Mouse (Mus musculus) forebrain, embryonic 11.5 days (tissue): ENCODE data around the gene Gal3st2b. TPM values are rescaled to one million over a fixed set of nuclear protein-coding genes. Genes with fewer than 3 reads are reported as not detected.
"Not testable (repeated sequence)": the region's sequence is repeated elsewhere in the genome, so short reads cannot be mapped to it uniquely, and the experiment has no call there.

Source experiments
- ATAC-seq: fragments of 200-750 bp; cut with Nextera tagmentation; replicated peaks from 2 replicates; pipeline ENCODE4 v1.8.0; 2017; ENCODE audit warnings: moderate TSS enrichment; ENCODE audit not compliant: low FRiP score
- DNase-seq: peaks from one replicate; pipeline ENCODE4 v3.0.0-alpha.2; 2017; ENCODE audit warnings: low spot score
- H3K27ac ChIP-seq: fragments of 300-500 bp; sonication (generic); 2 replicates; pipeline ENCODE4 v1.5.1; 2014; ENCODE audit warnings: low read depth, low read length
- H3K27me3 ChIP-seq: fragments of 300-500 bp; sonication (generic); 2 replicates; pipeline ENCODE4 v1.6.1; 2014; ENCODE audit warnings: mild to moderate bottlenecking, low read length, mixed read lengths; ENCODE audit not compliant: control insufficient read depth, insufficient read depth
- H3K36me3 ChIP-seq: fragments of 300-500 bp; sonication (generic); 2 replicates; pipeline ENCODE4 v1.6.1; 2014; ENCODE audit warnings: mild to moderate bottlenecking, low read length, moderate library complexity, mixed read lengths; ENCODE audit not compliant: control insufficient read depth, insufficient read depth
- H3K4me1 ChIP-seq: fragments of 300-500 bp; sonication (generic); replicated peaks from 2 replicates; pipeline ENCODE4 v1.6.1; 2014; ENCODE audit warnings: low read length, mixed read lengths; ENCODE audit not compliant: control insufficient read depth, insufficient read depth
- H3K4me2 ChIP-seq: fragments of 300-500 bp; sonication (generic); 2 replicates; pipeline ENCODE4 v1.6.1; 2014; ENCODE audit warnings: low read depth, mild to moderate bottlenecking, low read length, moderate library complexity, mixed read lengths; ENCODE audit not compliant: severe bottlenecking
- H3K4me3 ChIP-seq: fragments of 300-500 bp; sonication (generic); 2 replicates; pipeline ENCODE4 v1.5.1; 2014; ENCODE audit warnings: low read depth, low read length
- H3K9ac ChIP-seq: fragments of 300-500 bp; sonication (generic); 2 replicates; pipeline ENCODE4 v1.6.1; 2014; ENCODE audit warnings: low read length
- H3K9me3 ChIP-seq: fragments of 300-500 bp; sonication (generic); 2 replicates; pipeline ENCODE4 v1.6.1; 2016; ENCODE audit warnings: low read length, mixed read lengths; ENCODE audit not compliant: control insufficient read depth
- WGBS: fragments of 180-500 bp; shearing (Covaris S2); extraction: QIAGEN DNeasy Blood & Tissue Kit; methylation state at CpG from one replicate; pipeline ENCODE4 v1.1.7; 2014; 5-methylcytosine and 5-hydroxymethylcytosine counted together
- polyA plus RNA-seq: library from polyadenylated mRNA; unstranded; fragments of >200 nt; fragmentation: Nextera tagmentation; extraction: Ambion mirVana; gene quantifications from 2 replicates; pipeline ENCODE4 v1.2.1, GENCODE M21; 2014

Gene Gal3st2b
- polyA plus RNA-seq, 1 experiment from 2014 or later, result not detected

- not testable (repeated sequence) for H3K36me3 ChIP-seq, DNase-seq, H3K9ac ChIP-seq, H3K4me1 ChIP-seq, H3K27me3 ChIP-seq, H3K4me2 ChIP-seq, H3K27ac ChIP-seq, H3K9me3 ChIP-seq, H3K4me3 ChIP-seq
- ATAC-seq, result 0 out of 2 replicates have a peak, but pooled peaks have one; percentile 35
- no CpG with 5 or more reads among the region's 2 CpGs for WGBS
These were observed 6.2 kb upstream of the Gal3st2b start for GRCm38 (mm10) chr1:93911877-93912276.

- not testable (repeated sequence) for DNase-seq, H3K27me3 ChIP-seq, H3K9me3 ChIP-seq, H3K36me3 ChIP-seq, ATAC-seq, H3K4me1 ChIP-seq, H3K4me2 ChIP-seq, H3K9ac ChIP-seq, H3K4me3 ChIP-seq, H3K27ac ChIP-seq
- 88% methylated on average over 3 of the region's 3 CpGs for WGBS
These were observed 951 bp upstream of the Gal3st2b start for GRCm38 (mm10) chr1:93917160-93917559.

GRCm38 (mm10) chr1:93918775-93919174 lies 664 bp downstream of the Gal3st2b start:
- not testable (repeated sequence) for H3K4me1 ChIP-seq, H3K9me3 ChIP-seq, H3K27me3 ChIP-seq, H3K27ac ChIP-seq, DNase-seq, ATAC-seq, H3K36me3 ChIP-seq, H3K4me2 ChIP-seq, H3K9ac ChIP-seq, H3K4me3 ChIP-seq
- 82% methylated on average over 1 of the region's 1 CpGs for WGBS

- H3K4me3 ChIP-seq, DNase-seq, ATAC-seq, H3K27ac ChIP-seq, H3K36me3 ChIP-seq, H3K27me3 ChIP-seq, H3K9ac ChIP-seq, H3K9me3 ChIP-seq, H3K4me1 ChIP-seq, H3K4me2 ChIP-seq: not testable (repeated sequence)
- 76% methylated on average over 3 of the region's 3 CpGs for WGBS
These were observed 1.2 kb downstream of the Gal3st2b start for GRCm38 (mm10) chr1:93919321-93919720.

- not testable (repeated sequence) for H3K9me3 ChIP-seq, H3K27ac ChIP-seq, H3K36me3 ChIP-seq, H3K4me2 ChIP-seq, H3K4me3 ChIP-seq, H3K4me1 ChIP-seq, DNase-seq, ATAC-seq, H3K9ac ChIP-seq, H3K27me3 ChIP-seq
- WGBS, result 83% methylated on average over 3 of the region's 3 CpGs
These were observed 4.5 kb downstream of the Gal3st2b start for GRCm38 (mm10) chr1:93922609-93923008.

- not testable (repeated sequence) for ATAC-seq, DNase-seq, H3K4me2 ChIP-seq, H3K9ac ChIP-seq, H3K27ac ChIP-seq, H3K9me3 ChIP-seq, H3K36me3 ChIP-seq, H3K27me3 ChIP-seq, H3K4me1 ChIP-seq, H3K4me3 ChIP-seq
- 70% methylated on average over 2 of the region's 2 CpGs for WGBS
These were observed 5.0 kb downstream of the Gal3st2b start for GRCm38 (mm10) chr1:93923098-93923497.

- WGBS, result 92% methylated on average over 1 of the region's 1 CpGs
- not testable (repeated sequence) for H3K9me3 ChIP-seq, H3K4me2 ChIP-seq
These were observed 17.3 kb downstream of the Gal3st2b start for GRCm38 (mm10) chr1:93935378-93935777.

GRCm38 (mm10) chr1:93937807-93938206 lies 19.7 kb downstream of the Gal3st2b start:
- 71% methylated on average over 1 of the region's 1 CpGs for WGBS
- H3K27me3 ChIP-seq, DNase-seq, H3K36me3 ChIP-seq, H3K4me1 ChIP-seq, H3K9me3 ChIP-seq, H3K4me3 ChIP-seq, H3K9ac ChIP-seq, H3K27ac ChIP-seq, ATAC-seq, H3K4me2 ChIP-seq: not testable (repeated sequence)

More at GRCm38 (mm10) chr1:93935378-93935777, 17.3 kb downstream of the Gal3st2b start:
- DNase-seq, H3K36me3 ChIP-seq, H3K27ac ChIP-seq, H3K4me1 ChIP-seq, ATAC-seq, H3K27me3 ChIP-seq, H3K4me3 ChIP-seq, H3K9ac ChIP-seq: not testable (repeated sequence)

GRCm38 (mm10) chr1:93938415-93938814 lies 20.3 kb downstream of the Gal3st2b start:
- not testable (repeated sequence) for H3K9ac ChIP-seq, H3K36me3 ChIP-seq, H3K4me3 ChIP-seq, H3K9me3 ChIP-seq, ATAC-seq, DNase-seq, H3K4me1 ChIP-seq, H3K27me3 ChIP-seq, H3K27ac ChIP-seq, H3K4me2 ChIP-seq
- WGBS, result 88% methylated on average over 5 of the region's 7 CpGs
